Mouse (Mus musculus): Measurements from ENCODE around the gene Ppara. TPM values are rescaled to one million over a fixed set of nuclear protein-coding genes. Genes with fewer than 3 reads are reported as not detected.

Gene Ppara
- polyA plus RNA-seq, 1 experiment from 2014 or later = 0.90 TPM

DNA sequence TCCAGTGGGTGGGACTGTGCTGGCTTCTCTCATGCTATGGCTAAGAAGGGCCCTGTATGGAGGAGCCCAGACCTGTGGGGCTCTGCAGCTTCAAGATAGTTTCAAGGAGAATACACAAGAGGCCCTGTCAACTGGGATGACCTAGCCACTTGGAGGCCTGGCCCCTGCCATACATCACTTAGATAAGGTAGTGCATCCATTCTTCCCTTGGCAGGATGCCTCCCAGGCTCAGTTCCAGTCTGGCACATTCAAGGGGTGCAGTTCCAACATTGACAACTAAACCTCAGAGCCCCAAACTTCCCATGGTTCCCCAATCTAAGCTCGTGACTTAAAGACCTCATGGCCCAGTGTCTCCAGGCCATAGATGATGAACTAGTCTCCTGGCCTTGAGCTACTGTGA lies 40.4 kb upstream of the Ppara start:
- H3K4me3 ChIP-seq (replicated peaks; ENCODE audit: low read length) = no peak overlapping the region
- no peaks in the 10 kb centered on the region for H3K27me3 ChIP-seq (replicated peaks; ENCODE audit: control insufficient read depth, insufficient read depth, low read length)
- no peak overlapping the region for H3K27ac ChIP-seq (ENCODE audit: low read length)
- peaks cover 8% of the 10 kb centered on the region for H3K4me1 ChIP-seq (replicated peaks; ENCODE audit: control insufficient read depth, insufficient read depth, low read length)
- no peak overlapping the region for H3K9ac ChIP-seq (replicated peaks; ENCODE audit: low read depth, low read length)
- peaks cover 58% of the 10 kb centered on the region for H3K36me3 ChIP-seq (ENCODE audit: control insufficient read depth, insufficient read depth)
- 89% methylated on average over 1 of the region's 1 CpGs for WGBS
- no peak for ATAC-seq
- no peak overlapping the region for H3K4me2 ChIP-seq (ENCODE audit: low read length)
- H3K9me3 ChIP-seq (ENCODE audit: control insufficient read depth, low read length) = no peaks in the 10 kb centered on the region

DNA sequence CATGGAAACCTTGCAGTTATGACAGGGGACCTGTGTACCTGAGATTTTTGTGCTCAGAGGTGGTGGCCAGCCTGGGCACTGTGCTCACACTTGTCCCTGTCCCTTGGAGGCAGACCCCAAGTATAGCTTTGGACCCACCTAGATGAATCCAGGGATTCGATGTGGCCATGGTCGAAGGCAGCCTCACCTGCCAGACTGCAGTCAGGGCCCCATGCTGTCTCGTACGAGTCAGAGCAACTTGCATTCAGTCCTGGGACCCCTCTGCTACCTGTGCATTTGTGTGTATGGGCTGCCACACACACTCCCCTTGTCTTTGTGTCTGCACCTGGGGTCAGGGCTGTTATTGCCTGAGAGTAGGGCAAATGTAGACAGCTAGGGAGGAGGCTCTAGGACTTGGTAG lies 39.5 kb upstream of the Ppara start:
- no peak for ATAC-seq
- 89% methylated on average over 4 of the region's 4 CpGs for WGBS

DNA sequence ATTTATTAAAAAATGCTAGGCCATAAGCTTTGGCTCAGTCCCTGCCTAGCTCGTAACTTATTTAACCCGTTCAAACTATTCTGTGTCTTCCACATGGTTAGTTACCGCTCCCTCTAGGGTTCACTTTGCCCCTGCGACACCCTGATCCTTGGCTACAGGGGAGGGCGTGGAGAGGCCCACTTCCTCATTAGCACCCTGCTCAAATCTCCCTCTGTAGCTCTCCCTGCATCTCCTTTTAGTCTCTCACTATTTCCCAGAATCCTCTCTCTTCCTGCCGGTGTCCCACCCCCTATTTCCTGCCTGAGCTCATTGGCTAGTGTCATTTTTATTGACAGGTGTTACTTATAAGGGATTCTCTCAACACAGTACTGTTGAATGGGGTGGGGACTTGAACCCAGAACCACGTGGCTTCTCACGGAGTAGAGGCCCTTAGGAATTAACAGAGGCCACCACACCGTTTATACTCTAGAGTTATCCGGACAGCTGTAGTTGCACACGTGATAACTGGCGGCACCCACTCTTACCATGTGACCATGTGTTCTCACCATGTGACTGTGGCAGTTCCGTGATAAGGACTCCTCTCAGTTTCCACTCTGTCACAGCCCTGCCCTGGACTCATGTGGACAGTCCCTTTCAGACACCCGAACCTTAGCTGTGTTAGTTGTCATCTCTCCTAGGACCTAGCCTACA lies 36.3 kb upstream of the Ppara start:
- peaks cover 65% of the 10 kb centered on the region for H3K36me3 ChIP-seq (ENCODE audit: control insufficient read depth, insufficient read depth)
- H3K4me2 ChIP-seq (ENCODE audit: low read length) = no peak overlapping the region
- H3K9ac ChIP-seq (replicated peaks; ENCODE audit: low read depth, low read length) = no peak overlapping the region
- no peaks in the 10 kb centered on the region for H3K9me3 ChIP-seq (ENCODE audit: control insufficient read depth, low read length)
- no peak overlapping the region for H3K4me3 ChIP-seq (replicated peaks; ENCODE audit: low read length)
- H3K27ac ChIP-seq (ENCODE audit: low read length) = no peak overlapping the region
- ATAC-seq = no peak
- no peaks in the 10 kb centered on the region for H3K27me3 ChIP-seq (replicated peaks; ENCODE audit: control insufficient read depth, insufficient read depth, low read length)
- 87% methylated on average over 14 of the region's 14 CpGs for WGBS
- H3K4me1 ChIP-seq (replicated peaks; ENCODE audit: control insufficient read depth, insufficient read depth, low read length) = peaks cover 35% of the 10 kb centered on the region

More for the DNA sequence above, 39.5 kb upstream of the Ppara start:
- Histone ChIP-seq H3K9ac (replicated peaks; ENCODE audit: low read depth, low read length) (no peak overlapping the region), H3K27ac (ENCODE audit: low read length) (no peak overlapping the region), H3K27me3 (replicated peaks; ENCODE audit: control insufficient read depth, insufficient read depth, low read length) (no peaks in the 10 kb centered on the region), H3K9me3 (ENCODE audit: control insufficient read depth, low read length) (no peaks in the 10 kb centered on the region), H3K4me2 (ENCODE audit: low read length) (no peak overlapping the region), H3K4me1 (replicated peaks; ENCODE audit: control insufficient read depth, insufficient read depth, low read length) (peaks cover 9% of the 10 kb centered on the region), H3K4me3 (replicated peaks; ENCODE audit: low read length) (no peak overlapping the region), H3K36me3 (ENCODE audit: control insufficient read depth, insufficient read depth) (peaks cover 58% of the 10 kb centered on the region)

DNA sequence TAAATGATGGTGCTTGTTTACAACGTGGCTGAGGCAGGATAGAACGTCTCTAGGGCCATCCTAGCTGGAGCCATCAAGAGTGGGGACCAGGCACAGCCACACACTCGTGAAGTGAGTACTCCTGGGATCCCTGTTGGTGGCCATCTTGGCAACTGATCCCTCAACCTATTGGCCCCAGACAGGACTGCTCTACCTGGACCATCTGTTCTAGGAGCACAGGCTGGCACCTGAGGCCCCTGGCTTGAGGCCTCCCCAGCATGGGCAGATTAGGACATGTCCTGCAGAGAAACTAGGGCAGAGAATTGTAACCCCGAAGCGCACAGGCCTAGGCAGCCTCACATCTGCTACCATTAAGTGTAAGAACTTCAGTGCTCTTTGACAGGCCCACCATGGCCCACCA lies 35.3 kb upstream of the Ppara start:
- H3K4me3 ChIP-seq (replicated peaks; ENCODE audit: low read length) = no peak overlapping the region
- no peak overlapping the region for H3K9ac ChIP-seq (replicated peaks; ENCODE audit: low read depth, low read length)
- peak overlapping the region; percentile 45 for H3K27ac ChIP-seq (ENCODE audit: low read length)
- no peaks in the 10 kb centered on the region for H3K27me3 ChIP-seq (replicated peaks; ENCODE audit: control insufficient read depth, insufficient read depth, low read length)
- H3K9me3 ChIP-seq (ENCODE audit: control insufficient read depth, low read length) = no peaks in the 10 kb centered on the region
- 87% methylated on average over 5 of the region's 5 CpGs for WGBS
- no peak overlapping the region for H3K4me2 ChIP-seq (ENCODE audit: low read length)
- peaks cover 35% of the 10 kb centered on the region for H3K4me1 ChIP-seq (replicated peaks; ENCODE audit: control insufficient read depth, insufficient read depth, low read length)
- ATAC-seq = no peak
- H3K36me3 ChIP-seq (ENCODE audit: control insufficient read depth, insufficient read depth) = peaks cover 60% of the 10 kb centered on the region

DNA sequence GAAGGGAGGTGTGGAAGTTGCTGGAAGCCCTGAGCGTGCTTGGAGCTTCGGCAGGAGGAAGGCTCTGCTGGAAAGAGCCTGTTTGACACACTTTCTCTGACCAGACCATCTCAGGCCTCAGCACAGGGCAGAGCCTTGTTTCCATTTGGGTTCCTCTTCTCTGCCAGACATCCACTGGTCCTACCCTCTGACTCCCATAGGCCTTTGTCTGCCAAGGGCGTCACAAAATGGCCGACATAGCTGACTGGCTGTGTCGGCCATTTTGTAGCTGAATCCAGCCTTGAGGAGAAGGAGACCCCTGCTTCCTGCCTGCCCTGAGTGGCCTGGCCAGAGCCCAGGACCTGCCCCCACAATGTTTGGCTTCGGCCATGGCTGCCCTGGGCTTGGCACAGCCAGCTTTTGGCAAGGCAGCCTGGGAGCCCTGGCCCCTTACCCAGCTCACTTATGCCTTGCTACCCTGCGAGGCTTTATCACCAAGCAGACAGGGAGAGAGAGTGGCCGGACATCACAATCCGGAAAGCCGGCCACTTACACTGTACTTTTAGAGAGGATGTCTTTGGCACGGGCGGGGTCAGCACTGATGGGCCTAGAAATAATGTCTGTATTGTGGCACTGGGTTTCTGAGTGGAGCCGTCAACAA lies 34.8 kb upstream of the Ppara start:
- Histone ChIP-seq H3K9me3 (ENCODE audit: control insufficient read depth, low read length) (no peaks in the 10 kb centered on the region), H3K4me1 (replicated peaks; ENCODE audit: control insufficient read depth, insufficient read depth, low read length) (peaks cover 35% of the 10 kb centered on the region), H3K9ac (replicated peaks; ENCODE audit: low read depth, low read length) (no peak overlapping the region), H3K4me3 (replicated peaks; ENCODE audit: low read length) (no peak overlapping the region), H3K36me3 (ENCODE audit: control insufficient read depth, insufficient read depth) (peaks cover 59% of the 10 kb centered on the region), H3K27me3 (replicated peaks; ENCODE audit: control insufficient read depth, insufficient read depth, low read length) (no peaks in the 10 kb centered on the region), H3K27ac (ENCODE audit: low read length) (peak overlapping the region; percentile 45), H3K4me2 (ENCODE audit: low read length) (no peak overlapping the region)
- 86% methylated on average over 13 of the region's 13 CpGs for WGBS
- ATAC-seq = no peak

DNA sequence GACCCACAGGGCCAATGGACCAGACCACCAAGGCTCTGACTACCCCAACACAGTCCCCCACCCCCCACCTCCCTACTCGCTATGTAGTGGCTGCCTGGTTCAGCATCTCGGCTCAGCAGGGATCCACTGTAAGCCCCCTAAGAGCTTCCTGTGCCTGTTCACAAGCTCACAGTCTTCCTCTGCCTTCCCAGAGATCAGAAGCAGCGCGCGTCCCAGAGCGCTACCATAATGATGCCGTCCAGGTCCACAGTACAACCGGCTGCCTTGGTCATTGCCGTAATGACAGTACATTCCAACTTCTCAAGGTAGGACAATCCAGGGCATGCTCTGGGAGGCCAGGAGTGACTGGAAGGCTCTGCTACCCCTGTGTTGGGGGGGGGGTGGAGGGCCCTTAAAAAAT lies 34.1 kb upstream of the Ppara start:
- H3K4me1 ChIP-seq (replicated peaks; ENCODE audit: control insufficient read depth, insufficient read depth, low read length) = peaks cover 35% of the 10 kb centered on the region
- peaks cover 56% of the 10 kb centered on the region for H3K36me3 ChIP-seq (ENCODE audit: control insufficient read depth, insufficient read depth)
- H3K4me3 ChIP-seq (replicated peaks; ENCODE audit: low read length) = no peak overlapping the region
- H3K27ac ChIP-seq (ENCODE audit: low read length) = peak overlapping the region; percentile 45
- ATAC-seq = no peak
- H3K27me3 ChIP-seq (replicated peaks; ENCODE audit: control insufficient read depth, insufficient read depth, low read length) = no peaks in the 10 kb centered on the region
- H3K9ac ChIP-seq (replicated peaks; ENCODE audit: low read depth, low read length) = no peak overlapping the region
- WGBS = 84% methylated on average over 9 of the region's 9 CpGs
- no peaks in the 10 kb centered on the region for H3K9me3 ChIP-seq (ENCODE audit: control insufficient read depth, low read length)
- no peak overlapping the region for H3K4me2 ChIP-seq (ENCODE audit: low read length)

DNA sequence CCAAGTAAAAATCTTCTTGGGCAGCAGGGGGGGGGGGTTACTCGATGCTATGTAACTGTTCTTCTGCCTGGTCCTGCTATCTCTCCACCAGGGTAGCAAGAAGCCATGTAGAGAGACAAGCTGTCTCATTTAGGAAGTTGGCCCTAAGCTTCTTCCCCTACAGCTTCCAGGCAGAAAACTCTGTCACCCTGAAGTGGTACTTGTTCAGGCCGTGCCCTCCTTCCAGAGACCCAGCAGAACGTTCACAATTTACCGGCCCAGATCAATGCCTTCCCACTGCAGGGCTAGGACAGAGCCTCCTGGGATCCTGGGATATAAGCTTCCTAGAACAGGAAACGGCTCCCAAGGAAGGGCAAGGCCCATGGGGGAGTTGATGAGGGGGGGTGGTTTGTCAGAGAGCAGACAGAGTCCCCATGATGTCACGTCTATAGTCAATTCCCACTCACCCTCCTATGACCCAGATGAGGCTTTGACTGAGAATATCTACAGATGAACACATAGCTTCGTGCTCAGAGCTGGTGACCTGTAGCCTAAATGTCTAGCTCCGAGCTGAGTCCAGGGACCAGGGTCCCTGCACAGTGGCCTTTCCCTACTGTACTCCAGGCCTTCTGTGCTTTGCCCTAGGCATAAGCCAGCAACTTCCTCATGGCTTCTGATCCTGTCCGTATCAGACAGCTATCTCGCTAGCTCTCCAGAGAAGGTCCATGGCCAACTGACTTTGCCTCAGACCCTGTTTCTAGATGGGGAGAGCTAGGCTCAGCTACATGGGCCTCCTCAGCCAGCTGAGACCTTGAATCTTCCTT lies 33.5 kb upstream of the Ppara start:
- Histone ChIP-seq H3K4me2 (ENCODE audit: low read length) (no peak overlapping the region), H3K4me3 (replicated peaks; ENCODE audit: low read length) (no peak overlapping the region), H3K9me3 (ENCODE audit: control insufficient read depth, low read length) (no peaks in the 10 kb centered on the region), H3K27ac (ENCODE audit: low read length) (peak overlapping the region; percentile 45), H3K4me1 (replicated peaks; ENCODE audit: control insufficient read depth, insufficient read depth, low read length) (peaks cover 35% of the 10 kb centered on the region), H3K36me3 (ENCODE audit: control insufficient read depth, insufficient read depth) (peaks cover 54% of the 10 kb centered on the region), H3K9ac (replicated peaks; ENCODE audit: low read depth, low read length) (no peak overlapping the region), H3K27me3 (replicated peaks; ENCODE audit: control insufficient read depth, insufficient read depth, low read length) (no peaks in the 10 kb centered on the region)
- ATAC-seq = no peak
- 84% methylated on average over 10 of the region's 10 CpGs for WGBS

DNA sequence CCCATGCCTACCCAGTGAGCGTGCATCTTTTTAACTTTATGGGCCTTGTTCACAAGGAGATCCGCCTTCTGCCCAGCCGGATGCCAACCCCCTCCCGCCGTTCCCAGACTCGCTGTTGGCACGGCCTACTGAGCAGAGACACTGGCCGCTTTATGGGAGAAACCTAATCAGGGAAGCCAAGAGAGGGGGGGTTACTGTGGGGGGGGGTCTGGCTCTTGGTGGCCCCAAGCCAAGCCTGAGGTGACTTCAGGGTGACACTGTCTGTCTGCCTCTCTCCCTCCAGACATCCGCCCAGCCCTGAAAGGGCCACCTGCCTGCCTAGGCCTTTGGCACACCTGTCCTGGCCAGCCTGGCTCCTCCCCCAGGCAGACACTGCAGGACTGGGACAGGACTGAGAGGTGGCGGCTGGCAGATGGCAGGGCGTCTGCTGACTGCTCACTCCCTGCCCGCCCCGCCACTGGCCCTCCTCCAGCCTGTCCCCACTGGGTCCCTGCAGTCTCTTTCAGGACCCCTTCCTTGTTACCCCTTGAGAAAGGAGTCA lies 32.3 kb upstream of the Ppara start:
- WGBS = 39% methylated on average over 13 of the region's 13 CpGs
- Histone ChIP-seq H3K4me1 (replicated peaks; ENCODE audit: control insufficient read depth, insufficient read depth, low read length) (peaks cover 35% of the 10 kb centered on the region), H3K36me3 (ENCODE audit: control insufficient read depth, insufficient read depth) (peaks cover 50% of the 10 kb centered on the region), H3K4me3 (replicated peaks; ENCODE audit: low read length) (no peak overlapping the region), H3K27ac (ENCODE audit: low read length) (peak overlapping the region; percentile 41; the same call in 1 of the 2 replicates), H3K27me3 (replicated peaks; ENCODE audit: control insufficient read depth, insufficient read depth, low read length) (no peaks in the 10 kb centered on the region), H3K4me2 (ENCODE audit: low read length) (no peak overlapping the region), H3K9me3 (ENCODE audit: control insufficient read depth, low read length) (no peaks in the 10 kb centered on the region), H3K9ac (replicated peaks; ENCODE audit: low read depth, low read length) (no peak overlapping the region)
- peak; percentile 57 for ATAC-seq

DNA sequence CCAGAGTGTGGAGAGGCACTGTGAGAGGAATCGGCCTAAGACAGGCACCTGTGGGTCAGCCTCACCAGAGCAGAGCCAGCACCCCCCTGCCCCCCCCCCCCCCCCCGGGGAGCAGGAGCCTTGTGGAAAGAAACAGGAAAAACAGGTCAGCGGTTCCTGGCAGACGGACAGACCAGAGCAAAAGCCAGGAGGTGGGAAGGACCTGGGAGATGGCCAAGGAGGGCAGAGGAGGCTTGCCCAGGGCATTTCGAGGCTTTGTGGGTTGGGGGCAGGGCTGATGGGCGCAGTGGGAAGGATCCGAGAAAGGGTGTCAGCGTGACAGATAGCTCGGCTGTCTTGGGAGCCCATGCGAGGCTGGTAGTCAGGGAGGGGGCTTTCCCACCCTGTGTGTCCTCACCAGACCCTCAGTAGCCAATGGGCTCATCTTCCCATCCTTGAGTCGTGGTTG lies 31.6 kb upstream of the Ppara start:
- peak overlapping the region; percentile 41; the same call in 1 of the 2 replicates for H3K27ac ChIP-seq (ENCODE audit: low read length)
- ATAC-seq = no peak
- H3K36me3 ChIP-seq (ENCODE audit: control insufficient read depth, insufficient read depth) = peaks cover 49% of the 10 kb centered on the region
- peaks cover 35% of the 10 kb centered on the region for H3K4me1 ChIP-seq (replicated peaks; ENCODE audit: control insufficient read depth, insufficient read depth, low read length)
- H3K9ac ChIP-seq (replicated peaks; ENCODE audit: low read depth, low read length) = no peak overlapping the region
- no peak overlapping the region for H3K4me2 ChIP-seq (ENCODE audit: low read length)
- H3K4me3 ChIP-seq (replicated peaks; ENCODE audit: low read length) = no peak overlapping the region
- H3K27me3 ChIP-seq (replicated peaks; ENCODE audit: control insufficient read depth, insufficient read depth, low read length) = no peaks in the 10 kb centered on the region
- WGBS = 66% methylated on average over 10 of the region's 11 CpGs
- no peaks in the 10 kb centered on the region for H3K9me3 ChIP-seq (ENCODE audit: control insufficient read depth, low read length)
